Mouse (Mus musculus) kidney, embryonic 16.5 days (tissue): ENCODE results near the gene Wrap53. TPM values are rescaled to one million over a fixed set of nuclear protein-coding genes. Genes with fewer than 3 reads are reported as not detected.
A peak's percentile ranks its signal among the peaks of the same experiment; 100 is the strongest.

Experiments used
- ATAC-seq: fragments of 200-750 bp; cut with Nextera tagmentation; 2 replicates; pipeline ENCODE4 v1.8.0; 2017; ENCODE audit warnings: moderate TSS enrichment; ENCODE audit not compliant: low FRiP score, low TSS enrichment
- H3K27ac ChIP-seq: fragments of 300-500 bp; sonication (generic); 2 replicates; pipeline ENCODE4 v1.5.1; 2014; ENCODE audit warnings: low read length
- H3K27me3 ChIP-seq: fragments of 300-500 bp; sonication (generic); 2 replicates; pipeline ENCODE4 v1.6.1; 2014; ENCODE audit warnings: low read length, control low read depth, mixed read lengths; ENCODE audit not compliant: insufficient read depth
- H3K36me3 ChIP-seq: fragments of 300-500 bp; sonication (generic); 2 replicates; pipeline ENCODE4 v1.6.1; 2014; ENCODE audit warnings: low read length, control low read depth, mixed read lengths; ENCODE audit not compliant: insufficient read depth
- H3K4me1 ChIP-seq: fragments of 300-500 bp; sonication (generic); 2 replicates; pipeline ENCODE4 v1.6.1; 2014; ENCODE audit warnings: low read length, control low read depth, mixed read lengths; ENCODE audit not compliant: insufficient read depth
- H3K4me2 ChIP-seq: fragments of 300-500 bp; sonication (generic); replicated peaks from 2 replicates; pipeline ENCODE4 v1.6.1; 2014; ENCODE audit warnings: low read depth, low read length
- H3K4me3 ChIP-seq: fragments of 300-500 bp; sonication (generic); 2 replicates; pipeline ENCODE4 v1.5.1; 2014; ENCODE audit warnings: mild to moderate bottlenecking, low read length
- H3K9ac ChIP-seq: fragments of 300-500 bp; sonication (generic); replicated peaks from 2 replicates; pipeline ENCODE4 v1.6.1; 2014; ENCODE audit warnings: low read length
- H3K9me3 ChIP-seq: fragments of 300-500 bp; sonication (generic); 2 replicates; pipeline ENCODE4 v1.6.1; 2016; ENCODE audit warnings: low read length, control low read depth
- WGBS: fragments of 180-500 bp; shearing (Covaris S2); extraction: QIAGEN DNeasy Blood & Tissue Kit; methylation state at CpG from one replicate; pipeline ENCODE4 v1.1.7; 2014; 5-methylcytosine and 5-hydroxymethylcytosine counted together
- polyA plus RNA-seq: library from polyadenylated mRNA; unstranded; fragments of >200 nt; fragmentation: Nextera tagmentation; extraction: Ambion mirVana; gene quantifications from 2 replicates; pipeline ENCODE4 v1.2.1, GENCODE M21; 2015

Wrap53 gene
- polyA plus RNA-seq, 1 experiment from 2014 or later = 29.3 TPM

DNA sequence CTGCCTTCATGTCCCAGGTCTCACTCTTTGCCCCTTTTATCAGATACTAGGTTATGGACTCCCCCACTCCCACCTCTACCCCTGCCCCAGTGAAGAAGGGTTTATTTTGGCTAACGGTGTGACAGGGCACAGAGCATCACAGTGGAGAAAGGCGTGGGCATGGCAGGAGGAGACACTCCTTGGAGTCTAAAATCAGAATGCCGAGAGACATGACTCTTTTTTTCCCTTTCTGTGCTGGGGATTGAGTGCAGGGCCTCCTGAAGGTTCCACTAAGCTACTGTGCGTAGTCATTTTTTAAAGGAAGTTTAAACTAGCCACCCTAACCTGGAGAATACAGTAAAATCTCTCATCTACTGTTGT is 52.0 kb downstream of the Wrap53 start:
- Histone ChIP-seq H3K9me3 (no peaks in the 10 kb centered on the region), H3K4me3 (no peak overlapping the region), H3K4me1 (0 out of 2 replicates have a peak, but pooled peaks cover 8% of the 10 kb centered on the region), H3K36me3 (no peaks in the 10 kb centered on the region), H3K27me3 (no peaks in the 10 kb centered on the region), H3K9ac (peak overlapping the region; percentile 67), H3K4me2 (no peak overlapping the region), H3K27ac (no peak overlapping the region)
- no peak for ATAC-seq
- WGBS = 75% methylated on average over 4 of the region's 4 CpGs

DNA sequence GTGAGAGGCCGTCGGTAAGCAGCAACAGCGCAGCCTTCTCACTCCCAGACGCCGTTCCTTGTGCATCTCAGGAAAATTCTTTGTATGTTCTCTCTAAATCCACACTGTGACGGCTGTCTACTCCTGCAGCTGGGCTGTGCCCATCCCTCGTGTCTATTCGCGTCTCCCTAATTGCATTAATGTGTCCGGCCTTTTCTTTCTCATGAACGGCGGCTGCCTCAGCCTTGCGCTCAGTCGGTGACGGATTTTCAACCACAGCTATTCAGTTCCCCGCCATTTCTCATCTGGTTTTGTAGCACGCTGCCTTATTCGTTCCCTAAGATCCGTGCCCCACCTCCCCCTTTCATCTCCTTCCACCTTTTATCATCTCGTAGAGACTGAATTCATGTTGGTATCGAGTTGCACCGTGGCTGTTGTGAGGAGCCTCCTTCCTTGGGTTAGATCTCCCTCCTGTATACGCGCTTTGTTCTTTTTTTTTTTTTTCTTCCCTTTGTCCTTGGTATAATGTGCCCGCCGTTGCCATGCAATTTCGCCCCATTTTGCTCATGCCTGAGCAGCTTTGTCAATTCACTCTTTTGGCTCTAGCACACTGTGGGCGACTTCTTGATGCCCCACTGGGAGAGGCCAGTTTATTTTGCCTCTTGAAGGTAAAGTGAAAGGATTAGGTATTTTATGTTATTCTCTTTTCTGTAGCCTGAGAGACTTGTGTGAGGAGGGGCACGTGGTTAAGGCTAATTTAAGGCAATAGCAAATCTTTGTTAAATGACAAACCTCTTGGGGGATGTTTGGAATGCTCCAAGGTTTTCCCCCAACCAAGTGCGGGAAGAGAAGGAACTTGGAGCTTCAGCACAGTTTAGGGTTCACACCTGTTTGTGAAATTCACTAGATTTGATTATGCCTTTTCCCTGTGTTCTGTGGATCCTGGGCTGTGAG is 52.7 kb downstream of the Wrap53 start:
- Histone ChIP-seq H3K4me2 (peak overlapping the region; percentile 69), H3K9me3 (no peaks in the 10 kb centered on the region), H3K9ac (peak overlapping the region; percentile 67), H3K27me3 (no peaks in the 10 kb centered on the region), H3K4me1 (0 out of 2 replicates have a peak, but pooled peaks cover 8% of the 10 kb centered on the region), H3K36me3 (no peaks in the 10 kb centered on the region), H3K27ac (0 out of 2 replicates have a peak overlapping the region, but pooled peaks have one; percentile 15), H3K4me3 (peak overlapping the region; percentile 41)
- WGBS = 5% methylated on average over 30 of the region's 30 CpGs
- ATAC-seq = no peak

DNA sequence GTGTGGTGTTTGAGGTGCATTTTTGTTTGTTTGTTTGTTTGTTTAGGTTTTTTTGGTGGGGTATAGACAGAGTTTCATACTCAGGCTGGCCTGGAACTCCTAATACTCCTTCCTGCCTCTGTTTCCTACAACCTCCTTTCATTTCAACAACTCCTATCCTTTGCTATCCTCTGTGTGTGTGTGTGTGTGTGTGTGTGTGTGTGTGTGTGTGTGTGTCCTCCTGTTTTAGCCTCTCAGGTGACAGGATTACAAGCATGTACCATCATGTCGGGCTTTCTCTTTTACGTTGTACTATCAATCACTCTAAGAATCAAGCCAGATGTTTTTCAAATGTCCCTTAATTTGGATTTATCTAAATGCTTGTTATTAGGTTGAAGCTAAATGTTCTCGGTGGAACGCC is 53.4 kb downstream of the Wrap53 start:
- H3K4me1 ChIP-seq = 0 out of 2 replicates have a peak, but pooled peaks cover 8% of the 10 kb centered on the region
- H3K4me2 ChIP-seq = peak overlapping the region; percentile 69
- 35% methylated on average over 4 of the region's 4 CpGs for WGBS
- H3K27ac ChIP-seq = no peak overlapping the region
- peak overlapping the region; percentile 67 for H3K9ac ChIP-seq
- H3K9me3 ChIP-seq = no peaks in the 10 kb centered on the region
- H3K27me3 ChIP-seq = no peaks in the 10 kb centered on the region
- ATAC-seq = no peak
- H3K4me3 ChIP-seq = peak overlapping the region; percentile 41
- no peaks in the 10 kb centered on the region for H3K36me3 ChIP-seq

DNA sequence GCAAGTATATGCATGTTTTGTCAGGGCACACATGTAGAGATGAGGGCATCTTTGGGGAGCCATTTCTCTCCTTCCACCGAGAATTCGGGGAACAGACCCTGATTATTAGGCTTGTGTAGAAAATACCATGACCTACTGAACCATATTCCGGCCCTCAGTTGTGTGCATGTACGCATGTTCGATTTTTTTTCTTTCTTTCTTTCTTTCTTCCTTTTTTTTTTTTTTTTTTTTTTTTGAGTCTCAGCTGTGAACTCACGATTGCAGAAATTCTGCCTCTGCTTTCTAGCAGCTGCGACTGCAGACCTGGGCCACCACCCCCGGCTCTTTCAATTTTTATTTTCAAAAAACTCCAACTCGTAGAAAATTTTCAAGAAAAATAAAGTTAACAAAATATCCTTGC is 54.4 kb downstream of the Wrap53 start:
- Histone ChIP-seq H3K4me1 (0 out of 2 replicates have a peak, but pooled peaks cover 8% of the 10 kb centered on the region), H3K4me2 (no peak overlapping the region), H3K4me3 (no peak overlapping the region), H3K27ac (no peak overlapping the region), H3K9me3 (no peaks in the 10 kb centered on the region), H3K27me3 (no peaks in the 10 kb centered on the region), H3K36me3 (no peaks in the 10 kb centered on the region), H3K9ac (no peak overlapping the region)
- 90% methylated on average over 9 of the region's 9 CpGs for WGBS
- no peak for ATAC-seq

DNA sequence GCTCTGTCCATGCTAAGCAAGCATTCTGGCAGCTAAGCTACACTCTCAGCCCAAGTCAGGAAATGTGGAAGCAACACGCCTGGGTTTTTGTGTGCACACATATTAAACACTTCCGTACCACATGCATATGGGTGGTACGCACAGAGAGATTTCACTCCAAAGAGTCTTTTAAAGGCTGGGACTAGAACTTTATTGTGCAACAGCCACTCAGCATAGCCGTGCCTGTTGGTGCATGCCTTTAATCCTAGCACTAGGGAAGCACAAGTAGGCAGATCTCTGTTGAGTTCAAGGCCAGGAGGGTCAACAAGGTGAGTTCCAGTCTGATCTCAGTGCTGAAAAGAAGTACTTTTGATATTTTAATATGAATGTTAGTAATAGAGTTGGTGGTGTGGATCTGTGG is 56.4 kb downstream of the Wrap53 start:
- Histone ChIP-seq H3K4me3 (no peak overlapping the region), H3K27me3 (no peaks in the 10 kb centered on the region), H3K4me1 (0 out of 2 replicates have a peak, but pooled peaks cover 8% of the 10 kb centered on the region), H3K27ac (no peak overlapping the region), H3K4me2 (no peak overlapping the region), H3K9me3 (no peaks in the 10 kb centered on the region), H3K36me3 (no peaks in the 10 kb centered on the region), H3K9ac (no peak overlapping the region)
- no peak for ATAC-seq
- 86% methylated on average over 4 of the region's 4 CpGs for WGBS

DNA sequence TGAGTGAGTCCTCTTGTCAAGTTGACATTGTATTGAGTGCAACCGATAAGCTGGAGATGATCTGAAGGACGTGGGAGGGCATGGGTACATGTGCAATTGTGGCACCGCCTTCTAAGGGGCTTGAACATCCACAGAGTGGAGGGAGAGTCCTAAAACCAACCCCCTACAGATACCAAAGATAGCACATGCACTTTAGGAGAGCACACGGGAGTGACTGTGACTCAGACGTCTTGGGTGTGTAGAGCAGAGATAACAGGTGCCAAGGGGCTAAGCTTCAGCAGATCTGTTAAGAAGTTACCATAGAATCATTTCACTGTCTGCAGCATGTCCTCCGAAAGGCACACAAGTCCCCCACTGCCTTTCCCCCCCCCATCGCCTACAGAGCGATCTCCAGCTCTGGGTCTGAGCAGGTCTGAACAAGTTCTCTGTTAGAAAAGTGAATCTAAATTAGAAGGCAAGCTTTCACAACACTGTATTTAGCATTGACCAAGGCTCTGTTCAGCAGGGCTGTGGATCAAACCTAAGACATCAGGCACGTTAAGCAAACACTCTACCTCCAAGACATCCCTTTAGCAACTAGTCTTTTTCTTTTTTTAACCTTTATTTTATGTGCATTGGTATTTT is 58.4 kb downstream of the Wrap53 start:
- Histone ChIP-seq H3K36me3 (no peaks in the 10 kb centered on the region), H3K9me3 (no peaks in the 10 kb centered on the region), H3K27me3 (no peaks in the 10 kb centered on the region), H3K4me3 (no peak overlapping the region), H3K4me1 (no peaks in the 10 kb centered on the region), H3K9ac (no peak overlapping the region), H3K27ac (no peak overlapping the region), H3K4me2 (no peak overlapping the region)
- ATAC-seq = no peak
- WGBS = 87% methylated on average over 9 of the region's 9 CpGs

DNA sequence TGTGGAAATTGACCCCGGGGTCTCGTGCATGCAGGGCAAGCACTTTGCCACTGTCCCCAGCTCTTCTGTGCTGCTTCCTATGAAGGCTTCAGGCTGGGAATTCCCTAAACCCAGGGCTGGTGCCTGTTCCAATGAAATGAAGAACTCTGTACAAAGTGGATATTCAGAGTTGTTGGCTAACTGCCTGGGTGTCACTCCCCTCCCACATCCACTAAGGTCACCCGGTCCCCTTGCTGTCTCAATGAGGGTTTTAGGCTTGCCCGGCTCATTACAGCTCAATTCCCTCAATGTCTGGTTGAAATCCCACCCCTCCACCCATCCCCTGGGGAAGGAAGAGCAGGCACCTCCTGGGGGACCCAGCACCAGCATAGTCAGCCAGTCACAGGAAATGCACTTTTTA is 60.1 kb downstream of the Wrap53 start:
- Histone ChIP-seq H3K9me3 (no peaks in the 10 kb centered on the region), H3K4me1 (no peaks in the 10 kb centered on the region), H3K27ac (no peak overlapping the region), H3K9ac (no peak overlapping the region), H3K27me3 (no peaks in the 10 kb centered on the region), H3K36me3 (no peaks in the 10 kb centered on the region), H3K4me3 (no peak overlapping the region), H3K4me2 (no peak overlapping the region)
- WGBS = 63% methylated on average over 4 of the region's 4 CpGs
- no peak for ATAC-seq

DNA sequence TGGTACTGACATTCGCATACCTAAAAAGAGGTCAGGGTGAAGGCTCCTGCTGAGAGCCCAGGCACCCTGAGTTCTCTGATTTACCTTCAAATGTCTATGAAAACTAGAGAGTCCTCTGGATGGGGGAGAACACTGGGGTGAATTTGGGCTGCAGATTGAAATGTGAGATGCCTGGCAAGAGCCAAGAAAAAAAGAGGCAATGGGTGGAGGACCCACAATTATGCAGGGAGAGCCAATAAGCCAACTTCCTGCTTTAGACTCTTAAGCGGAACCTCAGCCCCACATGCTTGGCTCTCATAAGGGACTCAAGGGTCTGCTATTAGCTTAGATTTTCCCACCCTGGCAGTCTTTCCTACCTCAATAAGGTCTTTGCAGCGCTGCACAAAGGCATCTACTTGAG is 63.4 kb downstream of the Wrap53 start:
- Histone ChIP-seq H3K4me3 (no peak overlapping the region), H3K9me3 (no peaks in the 10 kb centered on the region), H3K4me2 (no peak overlapping the region), H3K27me3 (no peaks in the 10 kb centered on the region), H3K27ac (no peak overlapping the region), H3K36me3 (no peaks in the 10 kb centered on the region), H3K9ac (no peak overlapping the region), H3K4me1 (no peaks in the 10 kb centered on the region)
- 68% methylated on average over 3 of the region's 3 CpGs for WGBS
- ATAC-seq = no peak

DNA sequence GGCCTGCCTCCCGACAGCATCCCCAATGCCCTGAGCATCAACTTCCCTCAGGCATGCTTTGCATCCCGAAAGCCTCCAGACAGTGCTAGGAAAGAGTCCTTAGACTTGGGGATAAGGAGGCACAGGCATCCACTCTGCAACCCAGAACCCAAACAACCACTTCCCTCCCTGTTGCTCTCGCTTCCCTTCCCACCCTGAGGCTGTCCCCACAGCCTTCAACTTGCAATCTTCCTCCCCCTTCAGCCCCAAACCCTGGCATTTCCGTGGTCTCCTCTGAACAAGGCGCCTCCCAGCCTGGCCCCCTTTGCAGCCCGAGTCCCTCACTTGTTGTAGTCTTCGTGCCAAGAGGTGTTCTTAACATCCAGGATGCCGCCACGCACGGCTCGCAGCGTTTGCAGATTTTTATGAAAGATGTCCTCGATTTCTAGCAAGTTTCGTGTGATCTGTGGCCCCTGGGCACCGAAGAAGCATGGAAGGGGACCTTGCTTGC is 63.9 kb downstream of the Wrap53 start:
- no peaks in the 10 kb centered on the region for H3K4me1 ChIP-seq
- 67% methylated on average over 15 of the region's 15 CpGs for WGBS
- ATAC-seq = no peak
- no peak overlapping the region for H3K27ac ChIP-seq
- no peak overlapping the region for H3K4me2 ChIP-seq
- no peak overlapping the region for H3K9ac ChIP-seq
- H3K4me3 ChIP-seq = no peak overlapping the region
- H3K36me3 ChIP-seq = no peaks in the 10 kb centered on the region
- no peaks in the 10 kb centered on the region for H3K9me3 ChIP-seq
- no peaks in the 10 kb centered on the region for H3K27me3 ChIP-seq

DNA sequence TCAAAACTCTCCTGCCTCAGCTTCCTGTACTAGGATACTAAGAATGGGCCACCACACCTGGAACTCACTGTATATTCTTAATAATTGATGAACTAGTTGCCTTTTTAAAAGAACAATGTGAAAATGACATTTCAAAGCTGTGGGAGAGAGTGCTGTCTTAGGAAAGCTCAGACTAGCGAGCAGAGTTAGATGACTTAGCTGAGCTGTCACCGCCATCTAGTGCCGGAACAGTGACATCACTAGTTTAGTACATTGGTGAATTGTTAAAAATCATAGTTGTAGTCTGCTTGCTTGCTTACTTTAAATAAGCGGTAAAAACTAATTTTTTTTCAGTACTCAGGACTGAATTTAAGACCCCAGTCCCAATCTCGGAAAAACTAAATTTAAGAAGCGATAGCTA is 66.2 kb downstream of the Wrap53 start:
- no peak overlapping the region for H3K27ac ChIP-seq
- no peak overlapping the region for H3K4me2 ChIP-seq
- no peak for ATAC-seq

More for the DNA sequence above, 66.2 kb downstream of the Wrap53 start:
- Histone ChIP-seq H3K27me3 (no peaks in the 10 kb centered on the region), H3K4me3 (no peak overlapping the region), H3K36me3 (no peaks in the 10 kb centered on the region), H3K9ac (no peak overlapping the region), H3K9me3 (no peaks in the 10 kb centered on the region), H3K4me1 (no peaks in the 10 kb centered on the region)
- whole genome bisulfite sequencing = 9% methylated on average over 6 of the region's 6 CpGs
